Mouse (Mus musculus) bone marrow, adult 2 months (tissue): ENCODE results near the gene Manbal.

ENCODE experiments used
- CTCF ChIP-seq: fragments of 200-500 bp; IDR thresholded peaks from 2 replicates; pipeline ENCODE4 v1.5.1; 2011; ENCODE audit warnings: low read length, control low read depth; ENCODE audit not compliant: control insufficient read depth, insufficient read depth
- POLR2A ChIP-seq: fragments of 200-500 bp; IDR thresholded peaks from 2 replicates; pipeline ENCODE4 v1.6.1; 2011; ENCODE audit warnings: low read depth, mild to moderate bottlenecking, control low read depth, low read length, borderline replicate concordance; ENCODE audit not compliant: control insufficient read depth

GRCm38 (mm10) chr2:157354106-157354505 lies 13.3 kb upstream of the Manbal start:
- TF ChIP-seq CTCF (no peak), POLR2A (no peak)
